16 mouse cellular contexts compared by ENCODE assay signal in the genomic region with DNA sequence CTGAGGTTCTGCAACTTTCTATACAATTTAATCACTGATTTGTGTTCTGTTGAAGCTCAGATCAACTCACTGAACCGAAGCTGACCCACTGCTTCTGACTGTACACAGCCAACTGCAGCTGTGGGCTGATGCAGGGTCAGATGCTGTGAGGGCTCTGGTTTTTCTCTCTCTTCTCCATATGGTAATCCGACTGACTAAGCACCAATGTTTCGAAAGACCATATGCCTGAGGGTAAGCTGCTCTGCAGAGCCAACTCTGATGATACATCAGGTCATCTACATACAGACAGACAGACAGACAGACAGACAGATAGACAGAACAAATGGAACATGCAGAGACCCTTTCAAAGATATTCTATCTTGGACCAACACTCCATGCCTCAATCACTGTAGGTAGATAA.
"Had no signal": no experiment of that assay in that cellular context is flagged by ENCODE, and none has a peak within 500 bp of the region (broad histone marks: within the 10 kb centered on the region; RNA-seq: fewer than 3 reads in every experiment).

No protein-coding gene starts in this region.

- H3K9ac ChIP-seq: liver, embryonic 15.5 days; liver, postnatal 0 days; lung, embryonic 15.5 days; midbrain, embryonic 13.5 days; midbrain, embryonic 15.5 days; neural tube, embryonic 13.5 days had no signal

- H3K4me3 ChIP-seq: liver, embryonic 15.5 days; lung, embryonic 15.5 days; megakaryocyte, embryonic 14.5 days; midbrain, embryonic 13.5 days; midbrain, embryonic 15.5 days; neural tube, embryonic 13.5 days had no signal

- H3K4me1 ChIP-seq: liver, embryonic 15.5 days; lung, embryonic 15.5 days had no signal

- H3K9me3 ChIP-seq: liver, embryonic 15.5 days; lung, embryonic 15.5 days; megakaryocyte, embryonic 14.5 days; midbrain, embryonic 13.5 days; midbrain, embryonic 15.5 days; neural tube, embryonic 13.5 days had no signal

- H3K27me3 ChIP-seq: liver, embryonic 15.5 days; lung, embryonic 15.5 days; megakaryocyte, embryonic 14.5 days; midbrain, embryonic 13.5 days; midbrain, embryonic 15.5 days; neural tube, embryonic 13.5 days had no signal

- H3K27ac ChIP-seq: liver, embryonic 15.5 days; lung, embryonic 15.5 days; macrophage; midbrain, embryonic 13.5 days; midbrain, embryonic 15.5 days; neural tube, embryonic 13.5 days had no signal

- DNase-seq: liver, postnatal 0 days; lung, adult 2 months; lung, postnatal 14 days; lung, postnatal 36 days; right cerebral cortex, postnatal 14 days; spleen, adult 18-20 months; thymus, adult 18-20 months; thymus, postnatal 14 days; thymus, postnatal 36 days had no signal

- H3K36me3 ChIP-seq: liver, embryonic 15.5 days; lung, embryonic 15.5 days; midbrain, embryonic 13.5 days; midbrain, embryonic 15.5 days; neural tube, embryonic 13.5 days had no signal
